Mouse (Mus musculus): ENCODE measurements around the gene Prx. TPM values are rescaled to one million over a fixed set of nuclear protein-coding genes. Genes with fewer than 3 reads are reported as not detected.

The Prx gene
- polyA plus RNA-seq, 1 experiment from 2014 or later: 1.3 TPM

DNA sequence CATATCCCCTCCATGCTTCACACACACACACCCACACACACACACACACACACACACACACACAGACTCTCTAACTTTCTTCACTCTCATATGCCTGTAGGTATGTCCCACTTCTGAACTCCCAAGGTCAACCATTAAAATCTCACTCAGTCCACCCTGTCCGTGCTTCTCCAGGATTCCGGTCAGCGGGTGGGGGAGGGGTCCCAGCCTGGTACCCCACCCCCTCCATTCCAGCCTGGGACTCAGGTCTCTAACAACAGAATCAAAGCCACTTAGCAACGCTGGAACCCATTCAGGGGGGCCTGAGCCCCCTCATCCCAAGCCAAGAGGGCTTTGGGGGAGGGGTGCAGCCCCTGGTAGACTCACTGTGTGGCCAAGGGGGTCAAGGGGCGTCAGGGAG is 23.8 kb downstream of the Prx start, which contains the start of gene Hipk4:
Hipk4 (plus strand) TSS at position 301 of the 400 bp plus-strand sequence.
- Histone ChIP-seq H3K4me3 (ENCODE audit: low read depth, low read length) (no peak within 1 kb of the TSS), H3K27ac (ENCODE audit: low read depth, low read length) (no peak within 1 kb of the TSS), H3K9me3 (ENCODE audit: control insufficient read depth, low read length) (no peaks in the 10 kb centered on the region), H3K4me1 (replicated peaks; ENCODE audit: control insufficient read depth, insufficient read depth, low read length) (no peaks in the 10 kb centered on the region), H3K36me3 (ENCODE audit: control insufficient read depth, insufficient read depth, low read length) (no peaks in the 10 kb centered on the region), H3K27me3 (ENCODE audit: control insufficient read depth, insufficient read depth, low read length) (no peaks in the 10 kb centered on the region), H3K4me2 (ENCODE audit: low read depth, low read length, severe bottlenecking) (no peak within 1 kb of the TSS), H3K9ac (ENCODE audit: low read length) (no peak within 1 kb of the TSS)
- DNase-seq (ENCODE audit: low spot score): no peak
- 63% methylated on average over 5 of the region's 5 CpGs for WGBS
- no peak for ATAC-seq (replicated peaks; ENCODE audit: low FRiP score)

DNA sequence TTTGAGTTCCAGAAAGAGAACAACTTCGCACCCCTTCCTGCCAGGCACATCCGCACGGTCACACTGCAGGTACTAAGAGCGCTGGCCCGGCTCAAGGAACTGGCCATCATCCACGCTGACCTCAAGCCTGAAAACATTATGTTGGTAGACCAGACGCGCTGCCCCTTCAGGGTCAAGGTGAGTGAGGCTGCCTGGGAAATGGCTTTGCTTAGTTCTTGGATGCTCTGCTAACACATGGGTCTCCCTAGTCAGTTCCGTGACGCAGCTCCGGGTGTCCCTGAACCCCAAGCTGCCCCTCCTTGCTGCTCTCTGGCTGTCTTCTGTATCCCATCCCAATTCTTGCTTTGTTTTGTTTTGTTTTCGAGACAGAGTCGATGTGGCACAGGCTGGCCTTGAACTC is 24.7 kb downstream of the Prx start:
- H3K4me1 ChIP-seq (replicated peaks; ENCODE audit: control insufficient read depth, insufficient read depth, low read length): no peaks in the 10 kb centered on the region
- no peaks in the 10 kb centered on the region for H3K9me3 ChIP-seq (ENCODE audit: control insufficient read depth, low read length)
- ATAC-seq (replicated peaks; ENCODE audit: low FRiP score) (no peak), DNase-seq (ENCODE audit: low spot score) (no peak)
- H3K4me2 ChIP-seq (ENCODE audit: low read depth, low read length, severe bottlenecking): no peak overlapping the region
- no peaks in the 10 kb centered on the region for H3K27me3 ChIP-seq (ENCODE audit: control insufficient read depth, insufficient read depth, low read length)
- no peak overlapping the region for H3K27ac ChIP-seq (ENCODE audit: low read depth, low read length)
- H3K9ac ChIP-seq (ENCODE audit: low read length): no peak overlapping the region
- no peaks in the 10 kb centered on the region for H3K36me3 ChIP-seq (ENCODE audit: control insufficient read depth, insufficient read depth, low read length)
- H3K4me3 ChIP-seq (ENCODE audit: low read depth, low read length): no peak overlapping the region
- 93% methylated on average over 13 of the region's 13 CpGs for WGBS

DNA sequence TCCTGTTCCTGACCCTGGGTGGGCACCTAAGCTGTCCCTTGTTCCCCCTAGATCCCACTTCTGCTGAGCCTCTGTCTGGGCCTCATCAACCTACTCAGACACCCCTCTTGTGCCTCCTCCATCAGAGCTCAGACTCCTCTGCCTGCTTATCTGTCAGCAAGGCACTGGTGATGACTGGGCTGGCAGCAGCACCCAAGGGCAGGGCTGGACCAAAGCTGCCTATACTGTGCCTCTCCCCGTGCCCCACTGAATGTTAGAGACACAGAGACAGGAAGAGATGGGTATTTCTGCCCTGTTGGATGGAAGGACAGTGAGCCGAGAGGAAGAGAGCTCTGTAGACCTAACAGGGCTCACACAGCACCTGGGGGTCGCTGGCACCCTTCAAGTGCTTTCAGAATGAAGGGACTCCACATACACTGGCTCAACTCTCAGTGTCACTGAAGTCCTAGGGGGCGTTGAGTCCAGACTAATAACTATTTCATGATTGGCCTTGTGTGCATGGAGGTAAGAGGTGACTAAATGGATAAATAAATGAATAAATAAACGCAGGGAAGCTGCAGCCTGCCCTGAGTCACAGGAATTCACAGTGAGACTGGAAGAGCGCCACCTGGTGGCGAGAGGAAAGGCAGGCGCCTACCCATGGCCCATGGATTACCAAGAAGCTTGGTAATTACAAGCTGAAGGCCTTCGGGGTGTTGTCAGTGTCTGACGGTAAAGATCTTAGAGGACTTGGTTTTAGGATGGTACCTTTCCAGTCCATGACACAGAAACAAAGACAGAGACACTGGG is 27.1 kb downstream of the Prx start:
- Histone ChIP-seq H3K27me3 (ENCODE audit: control insufficient read depth, insufficient read depth, low read length) (no peaks in the 10 kb centered on the region), H3K9me3 (ENCODE audit: control insufficient read depth, low read length) (no peaks in the 10 kb centered on the region), H3K36me3 (ENCODE audit: control insufficient read depth, insufficient read depth, low read length) (no peaks in the 10 kb centered on the region), H3K27ac (ENCODE audit: low read depth, low read length) (no peak overlapping the region), H3K4me3 (ENCODE audit: low read depth, low read length) (no peak overlapping the region), H3K9ac (ENCODE audit: low read length) (no peak overlapping the region), H3K4me2 (ENCODE audit: low read depth, low read length, severe bottlenecking) (no peak overlapping the region), H3K4me1 (replicated peaks; ENCODE audit: control insufficient read depth, insufficient read depth, low read length) (no peaks in the 10 kb centered on the region)
- WGBS: 27% methylated on average over 10 of the region's 10 CpGs
- ATAC-seq (replicated peaks; ENCODE audit: low FRiP score): peak; percentile 66; the same call in 1 of the 2 replicates
- DNase-seq (ENCODE audit: low spot score): peak; percentile 88

DNA sequence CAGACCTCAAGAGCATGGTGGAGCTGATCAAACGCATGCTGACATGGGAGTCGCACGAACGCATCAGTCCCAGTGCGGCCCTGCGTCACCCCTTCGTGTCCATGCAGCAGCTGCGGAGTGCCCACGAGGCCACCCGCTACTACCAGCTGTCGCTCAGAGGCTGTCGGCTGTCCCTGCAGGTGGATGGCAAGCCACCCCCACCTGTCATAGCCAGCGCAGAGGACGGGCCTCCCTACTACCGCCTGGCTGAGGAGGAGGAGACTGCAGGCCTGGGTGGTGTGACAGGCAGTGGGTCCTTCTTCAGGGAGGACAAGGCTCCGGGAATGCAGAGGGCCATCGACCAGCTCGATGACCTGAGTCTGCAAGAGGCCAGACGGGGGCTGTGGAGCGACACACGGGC is 29.9 kb downstream of the Prx start:
- Histone ChIP-seq H3K36me3 (ENCODE audit: control insufficient read depth, insufficient read depth, low read length) (no peaks in the 10 kb centered on the region; the same call in 1 of the 2 replicates), H3K9ac (ENCODE audit: low read length) (no peak overlapping the region), H3K4me3 (ENCODE audit: low read depth, low read length) (no peak overlapping the region), H3K9me3 (ENCODE audit: control insufficient read depth, low read length) (no peaks in the 10 kb centered on the region), H3K4me1 (replicated peaks; ENCODE audit: control insufficient read depth, insufficient read depth, low read length) (no peaks in the 10 kb centered on the region), H3K27ac (ENCODE audit: low read depth, low read length) (no peak overlapping the region), H3K27me3 (ENCODE audit: control insufficient read depth, insufficient read depth, low read length) (no peaks in the 10 kb centered on the region), H3K4me2 (ENCODE audit: low read depth, low read length, severe bottlenecking) (no peak overlapping the region)
- WGBS: 87% methylated on average over 21 of the region's 21 CpGs
- DNase-seq (ENCODE audit: low spot score): no peak
- no peak for ATAC-seq (replicated peaks; ENCODE audit: low FRiP score)

DNA sequence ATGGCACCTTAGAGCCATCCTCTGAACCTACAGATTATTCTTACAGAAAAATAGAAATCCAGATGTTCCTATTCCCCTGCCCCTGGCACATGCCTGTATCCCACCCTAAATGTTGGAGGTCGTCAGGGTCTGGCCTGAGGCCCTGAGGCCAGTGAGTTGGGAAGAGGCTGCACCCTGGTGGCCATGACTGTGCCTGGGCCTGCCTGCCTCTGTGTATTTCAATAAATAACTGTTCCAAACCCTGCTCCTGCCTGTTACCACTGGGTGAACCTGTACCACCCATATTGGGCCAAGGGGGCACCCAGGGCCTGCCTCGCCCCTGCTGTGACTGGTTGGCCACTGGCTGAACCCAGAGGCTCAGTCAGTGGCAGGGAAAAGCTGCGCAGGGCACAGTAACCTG is 31.8 kb downstream of the Prx start:
- H3K27me3 ChIP-seq (ENCODE audit: control insufficient read depth, insufficient read depth, low read length): no peaks in the 10 kb centered on the region
- H3K4me1 ChIP-seq (replicated peaks; ENCODE audit: control insufficient read depth, insufficient read depth, low read length): no peaks in the 10 kb centered on the region
- DNase-seq (ENCODE audit: low spot score): no peak
- H3K27ac ChIP-seq (ENCODE audit: low read depth, low read length): no peak overlapping the region
- H3K9me3 ChIP-seq (ENCODE audit: control insufficient read depth, low read length): no peaks in the 10 kb centered on the region
- ATAC-seq (replicated peaks; ENCODE audit: low FRiP score): no peak
- no peak overlapping the region for H3K9ac ChIP-seq (ENCODE audit: low read length)
- H3K4me2 ChIP-seq (ENCODE audit: low read depth, low read length, severe bottlenecking): no peak overlapping the region
- no peak overlapping the region for H3K4me3 ChIP-seq (ENCODE audit: low read depth, low read length)
- H3K36me3 ChIP-seq (ENCODE audit: control insufficient read depth, insufficient read depth, low read length): no peaks in the 10 kb centered on the region; the same call in 1 of the 2 replicates
- WGBS: 77% methylated on average over 3 of the region's 3 CpGs

DNA sequence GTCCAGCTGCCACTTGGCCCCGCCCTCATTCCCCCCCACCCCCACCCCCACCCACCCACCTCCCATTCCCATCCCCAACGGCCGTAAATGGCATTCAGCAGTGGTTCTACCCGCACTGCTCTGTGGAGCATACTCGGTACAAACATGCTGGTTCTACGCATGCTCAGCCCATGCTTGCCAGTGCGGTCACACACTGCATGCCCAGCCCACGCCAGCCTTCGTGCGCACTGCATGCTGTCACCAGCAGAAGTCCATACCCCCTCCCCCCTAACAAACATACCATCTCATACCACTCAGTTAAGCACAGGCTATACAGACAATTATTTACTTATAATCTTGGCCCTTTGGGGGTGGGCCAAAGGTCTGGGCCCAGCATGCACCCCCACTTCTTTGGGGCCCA is 32.6 kb downstream of the Prx start:
- H3K4me2 ChIP-seq (ENCODE audit: low read depth, low read length, severe bottlenecking): no peak overlapping the region
- DNase-seq (ENCODE audit: low spot score): no peak
- H3K27ac ChIP-seq (ENCODE audit: low read depth, low read length): no peak overlapping the region
- H3K4me1 ChIP-seq (replicated peaks; ENCODE audit: control insufficient read depth, insufficient read depth, low read length): no peaks in the 10 kb centered on the region
- no peak; the same call in 1 of the 2 replicates for ATAC-seq (replicated peaks; ENCODE audit: low FRiP score)
- no peaks in the 10 kb centered on the region for H3K9me3 ChIP-seq (ENCODE audit: control insufficient read depth, low read length)
- no peaks in the 10 kb centered on the region for H3K27me3 ChIP-seq (ENCODE audit: control insufficient read depth, insufficient read depth, low read length)
- WGBS: 91% methylated on average over 10 of the region's 10 CpGs
- H3K4me3 ChIP-seq (ENCODE audit: low read depth, low read length): no peak overlapping the region
- H3K9ac ChIP-seq (ENCODE audit: low read length): no peak overlapping the region
- no peaks in the 10 kb centered on the region; the same call in 1 of the 2 replicates for H3K36me3 ChIP-seq (ENCODE audit: control insufficient read depth, insufficient read depth, low read length)

DNA sequence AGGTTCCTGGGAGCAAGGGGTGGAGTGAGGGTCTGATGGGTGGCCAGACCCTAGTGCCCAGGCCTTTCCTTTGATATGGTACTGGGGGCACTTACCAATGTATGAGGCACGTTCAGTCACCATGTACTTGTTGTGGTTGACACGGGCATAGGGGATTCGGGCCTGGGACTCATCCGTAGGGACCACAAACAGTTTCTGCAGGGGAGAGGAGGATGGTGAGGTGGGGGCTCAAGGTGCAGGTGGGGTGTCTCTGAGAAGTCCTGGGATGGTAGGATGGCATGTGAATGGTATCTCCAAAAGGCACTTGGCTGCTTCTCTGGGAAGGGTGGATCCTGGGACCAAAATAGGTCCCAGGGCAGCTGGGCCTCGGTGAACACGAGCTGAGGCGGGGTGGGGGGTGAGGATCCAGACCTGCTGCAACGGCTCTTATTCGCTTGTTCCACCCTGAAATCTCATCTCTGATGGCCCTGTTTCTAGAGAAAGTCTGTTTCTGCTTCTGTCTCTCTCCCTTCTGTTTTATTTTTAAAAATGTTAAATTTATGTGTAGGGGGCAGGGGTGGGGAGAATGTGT is 33.4 kb downstream of the Prx start:
- 89% methylated on average over 9 of the region's 9 CpGs for WGBS
- Histone ChIP-seq H3K4me1 (replicated peaks; ENCODE audit: control insufficient read depth, insufficient read depth, low read length) (no peaks in the 10 kb centered on the region), H3K9ac (ENCODE audit: low read length) (no peak overlapping the region), H3K27me3 (ENCODE audit: control insufficient read depth, insufficient read depth, low read length) (no peaks in the 10 kb centered on the region), H3K36me3 (ENCODE audit: control insufficient read depth, insufficient read depth, low read length) (no peaks in the 10 kb centered on the region; the same call in 1 of the 2 replicates), H3K27ac (ENCODE audit: low read depth, low read length) (no peak overlapping the region), H3K9me3 (ENCODE audit: control insufficient read depth, low read length) (no peaks in the 10 kb centered on the region), H3K4me3 (ENCODE audit: low read depth, low read length) (no peak overlapping the region), H3K4me2 (ENCODE audit: low read depth, low read length, severe bottlenecking) (no peak overlapping the region)
- DNase-seq (ENCODE audit: low spot score) (no peak), ATAC-seq (replicated peaks; ENCODE audit: low FRiP score) (no peak)

DNA sequence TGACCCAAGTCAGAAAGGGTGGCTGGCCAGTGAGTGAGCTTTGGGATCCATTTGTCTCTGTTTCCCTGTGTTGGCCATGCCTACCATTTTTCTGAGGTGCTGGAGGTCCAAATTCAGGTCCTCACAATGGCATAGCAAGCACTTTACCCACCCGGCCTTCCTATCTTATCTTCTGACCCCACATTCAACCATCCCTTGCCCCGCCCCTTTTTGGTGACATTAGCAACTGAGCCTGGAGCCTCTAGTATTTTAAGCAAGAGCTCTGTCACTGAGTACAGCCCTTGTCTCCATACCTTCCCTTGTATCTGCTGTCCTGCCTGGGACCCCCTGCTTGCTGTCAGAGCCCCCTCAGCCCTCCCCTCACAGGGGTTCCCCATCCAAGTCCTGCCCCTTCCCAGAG is 36.3 kb downstream of the Prx start:
- H3K36me3 ChIP-seq (ENCODE audit: control insufficient read depth, insufficient read depth, low read length): no peaks in the 10 kb centered on the region; the same call in 1 of the 2 replicates

More for the DNA sequence above, 36.3 kb downstream of the Prx start:
- Histone ChIP-seq H3K27me3 (ENCODE audit: control insufficient read depth, insufficient read depth, low read length) (no peaks in the 10 kb centered on the region), H3K9ac (ENCODE audit: low read length) (no peak overlapping the region), H3K4me1 (replicated peaks; ENCODE audit: control insufficient read depth, insufficient read depth, low read length) (no peaks in the 10 kb centered on the region), H3K4me2 (ENCODE audit: low read depth, low read length, severe bottlenecking) (no peak overlapping the region), H3K27ac (ENCODE audit: low read depth, low read length) (no peak overlapping the region), H3K4me3 (ENCODE audit: low read depth, low read length) (no peak overlapping the region), H3K9me3 (ENCODE audit: control insufficient read depth, low read length) (no peaks in the 10 kb centered on the region)
- DNase-seq (ENCODE audit: low spot score) (no peak), ATAC-seq (replicated peaks; ENCODE audit: low FRiP score) (no peak)
- WGBS: 87% methylated on average over 2 of the region's 2 CpGs
